8 mouse cellular contexts compared by ENCODE assay signal in the genomic region with DNA sequence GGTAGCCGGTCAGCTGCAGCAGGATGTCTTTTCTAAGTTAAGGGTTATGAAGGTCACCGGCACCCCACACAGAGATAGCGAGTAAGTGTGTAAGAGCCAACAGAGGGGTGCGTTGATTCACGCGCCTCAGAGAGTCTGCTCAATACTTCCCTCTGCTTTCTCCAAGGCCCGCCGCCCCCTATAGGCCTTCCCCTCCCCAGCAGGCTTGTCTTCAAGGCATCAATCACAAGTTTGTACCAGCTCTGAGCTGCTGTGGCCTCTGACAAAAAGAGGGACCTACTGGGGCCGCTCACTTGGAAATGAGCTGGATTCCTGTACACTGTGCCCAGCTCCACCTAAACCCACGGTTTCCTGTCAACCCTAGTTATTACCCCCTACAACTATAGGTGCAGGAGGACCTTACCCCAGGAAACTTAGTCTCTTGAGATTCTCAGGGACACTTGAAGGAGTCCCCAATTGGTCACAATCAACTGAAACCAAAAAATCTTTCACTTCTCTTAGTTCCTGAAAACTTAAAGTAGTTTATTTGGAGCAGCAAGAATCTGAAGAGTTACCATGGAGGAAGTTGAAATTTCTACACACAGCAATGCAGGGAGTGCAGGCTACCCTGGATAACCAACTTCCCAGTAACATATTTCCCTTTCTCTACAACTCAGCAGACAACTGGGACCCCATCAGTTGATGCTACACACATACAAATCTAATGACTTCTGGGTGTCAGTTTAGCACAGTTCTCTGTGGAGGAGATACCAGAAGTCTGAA. TPM values are rescaled to one million over a fixed set of nuclear protein-coding genes. Genes with fewer than 3 reads are reported as not detected.
DNase-seq lines count a peak whose midpoint lies in the region; ATAC-seq and TF ChIP-seq lines count a peak whose summit lies in the region.

No protein-coding gene starts in this region.

- DNase-seq in cerebellum, postnatal 25 days = peak; percentile 20 to 37
- no peak for DNase-seq in cerebellum, adult 8-10 months
- DNase-seq in kidney, adult 11 months = peak; percentile 5
- no peak for DNase-seq in liver, embryonic 11.5 days (ENCODE audit: low spot score)
- DNase-seq in midbrain, postnatal 0 days (ENCODE audit: low spot score) = peak; percentile 64

- ATAC-seq in granulocyte monocyte progenitor cell, adult 5-6 weeks (replicated peaks; ENCODE audit: poor library complexity, severe bottlenecking) = peak; percentile 63
- ATAC-seq in liver, embryonic 11.5 days (replicated peaks; ENCODE audit: low FRiP score) = peak; percentile 68; the same call in 1 of the 2 replicates
- peak; percentile 85 for ATAC-seq in midbrain, postnatal 0 days (ENCODE audit: low FRiP score)
- ATAC-seq in stomach, embryonic 15.5 days (ENCODE audit: insufficient read depth, low FRiP score, low read depth) = peak; percentile 70

- peak overlapping the region; percentile 83 for H3K27ac ChIP-seq in bone marrow, adult 2 months (ENCODE audit: control insufficient read depth, insufficient read depth, low read depth, low read length, poor library complexity)
- H3K27ac ChIP-seq in liver, embryonic 11.5 days (ENCODE audit: low read depth, low read length) = no peak overlapping the region; the same call in 1 of the 2 replicates
- no peak overlapping the region for H3K27ac ChIP-seq in midbrain, postnatal 0 days (ENCODE audit: low read depth, low read length)
- H3K27ac ChIP-seq in stomach, embryonic 15.5 days = no peak overlapping the region

- peak overlapping the region; percentile 76 for H3K4me2 ChIP-seq in liver, embryonic 11.5 days
- peak overlapping the region; percentile 92 for H3K4me2 ChIP-seq in midbrain, postnatal 0 days (ENCODE audit: low read depth, low read length, poor library complexity, severe bottlenecking)
- H3K4me2 ChIP-seq in stomach, embryonic 15.5 days = peak overlapping the region; percentile 95

- no peak; the same call in 1 of the 2 replicates for TF ChIP-seq POLR2A in bone marrow, adult 2 months (IDR thresholded peaks at IDR 0.05; ENCODE audit: borderline replicate concordance, control insufficient read depth, low read depth, low read length)

- peak overlapping the region; percentile 52 for H3K9ac ChIP-seq in liver, embryonic 11.5 days (ENCODE audit: low read depth, low read length)
- H3K9ac ChIP-seq in midbrain, postnatal 0 days (replicated peaks; ENCODE audit: low read length, poor library complexity, severe bottlenecking) = peak overlapping the region; percentile 61
- H3K9ac ChIP-seq in stomach, embryonic 15.5 days = peak overlapping the region; percentile 25; the same call in 1 of the 2 replicates

- no peaks in the 10 kb centered on the region for H3K36me3 ChIP-seq in liver, embryonic 11.5 days (ENCODE audit: control insufficient read depth, insufficient read depth, low read length)
- H3K36me3 ChIP-seq in midbrain, postnatal 0 days (ENCODE audit: insufficient read depth, low read length) = no peaks in the 10 kb centered on the region
- no peaks in the 10 kb centered on the region for H3K36me3 ChIP-seq in stomach, embryonic 15.5 days

- WGBS in bone marrow, adult 2 months = 3% methylated on average over 10 of the region's 10 CpGs
- 6% methylated on average over 10 of the region's 10 CpGs for whole genome bisulfite sequencing in liver, embryonic 11.5 days
- 4% methylated on average over 10 of the region's 10 CpGs for WGBS in midbrain, postnatal 0 days
- WGBS in stomach, embryonic 15.5 days = 6% methylated on average over 10 of the region's 10 CpGs

- no peaks in the 10 kb centered on the region for H3K9me3 ChIP-seq in liver, embryonic 11.5 days (ENCODE audit: control insufficient read depth, low read length)
- no peaks in the 10 kb centered on the region for H3K9me3 ChIP-seq in midbrain, postnatal 0 days (ENCODE audit: low read length)
- no peaks in the 10 kb centered on the region for H3K9me3 ChIP-seq in stomach, embryonic 15.5 days

- TF ChIP-seq CTCF in bone marrow, adult 2 months (IDR thresholded peaks at IDR 0.05; ENCODE audit: control insufficient read depth, insufficient read depth, low read length) = peak; percentile 24; the same call in 1 of the 2 replicates
- peak; percentile 70 for TF ChIP-seq CTCF in midbrain, postnatal 0 days (IDR thresholded peaks at IDR 0.05)

- H3K27me3 ChIP-seq in liver, embryonic 11.5 days (replicated peaks; ENCODE audit: control insufficient read depth, insufficient read depth, low read length) = peaks cover 2% of the 10 kb centered on the region; the same call in 1 of the 2 replicates
- H3K27me3 ChIP-seq in midbrain, postnatal 0 days (ENCODE audit: insufficient read depth, low read length) = no peaks in the 10 kb centered on the region
- no peaks in the 10 kb centered on the region for H3K27me3 ChIP-seq in stomach, embryonic 15.5 days (replicated peaks)

- H3K4me1 ChIP-seq in bone marrow, adult 2 months (ENCODE audit: control insufficient read depth, insufficient read depth, low read length) = no peaks in the 10 kb centered on the region; the same call in 1 of the 2 replicates
- H3K4me1 ChIP-seq in liver, embryonic 11.5 days (replicated peaks; ENCODE audit: control insufficient read depth, insufficient read depth, low read length) = 0 out of 2 replicates have a peak, but pooled peaks cover 8% of the 10 kb centered on the region
- no peaks in the 10 kb centered on the region; the same call in 1 of the 2 replicates for H3K4me1 ChIP-seq in midbrain, postnatal 0 days (ENCODE audit: insufficient read depth, low read length)
- no peaks in the 10 kb centered on the region for H3K4me1 ChIP-seq in stomach, embryonic 15.5 days

- peak overlapping the region; percentile 13 for H3K4me3 ChIP-seq in bone marrow, adult 2 months (replicated peaks; ENCODE audit: control insufficient read depth, low read depth, low read length)
- H3K4me3 ChIP-seq in liver, embryonic 11.5 days (ENCODE audit: low read depth, low read length) = peak overlapping the region; percentile 43
- H3K4me3 ChIP-seq in midbrain, postnatal 0 days (ENCODE audit: low read depth, low read length) = peak overlapping the region; percentile 54
- H3K4me3 ChIP-seq in stomach, embryonic 15.5 days (replicated peaks) = peak overlapping the region; percentile 50

RNA-seq across cellular contexts. Expression of gene Ahrr, which starts 31.7 kb away (rescaled TPM):
- polyA plus RNA-seq in bone marrow, adult 2 months (2011; ENCODE audit: insufficient read depth, insufficient read length, low replicate concordance, missing spikeins) = not detected in 2 replicates
- not detected in 2 replicates for total RNA-seq in granulocyte monocyte progenitor cell, adult 5-6 weeks (2014; fragmentation: Nextera tagmentation)
- 0.21 and 0.47 TPM in 2 replicates for total RNA-seq in granulocyte monocyte progenitor cell, adult 5-6 weeks (2017)
- polyA plus RNA-seq in liver, embryonic 11.5 days (2014; fragmentation: Nextera tagmentation; extraction: Ambion mirVana) = 0.18 and 0.49 TPM in 2 replicates
- total RNA-seq in midbrain, postnatal 0 days (2014; rRNA removed) = 0.88 and 0.99 TPM in 2 replicates
- polyA plus RNA-seq in midbrain, postnatal 0 days (2015; fragmentation: Nextera tagmentation; extraction: Ambion mirVana) = 0.45 and 0.68 TPM in 2 replicates
- 0.50 and 0.52 TPM in 2 replicates for polyA plus RNA-seq in stomach, embryonic 15.5 days (2015; fragmentation: Nextera tagmentation; extraction: Ambion mirVana)

RNA-seq across cellular contexts. Expression of gene Exoc3, which starts 51.9 kb away (rescaled TPM):
- 40.2 and 44.8 TPM in 2 replicates for polyA plus RNA-seq in bone marrow, adult 2 months (2011; ENCODE audit: insufficient read depth, insufficient read length, low replicate concordance, missing spikeins)
- 13.2 and 26.9 TPM in 2 replicates for total RNA-seq in granulocyte monocyte progenitor cell, adult 5-6 weeks (2014; fragmentation: Nextera tagmentation)
- total RNA-seq in granulocyte monocyte progenitor cell, adult 5-6 weeks (2017) = 28.4 and 35.5 TPM in 2 replicates
- 50.2 and 55.9 TPM in 2 replicates for polyA plus RNA-seq in liver, embryonic 11.5 days (2014; fragmentation: Nextera tagmentation; extraction: Ambion mirVana)
- total RNA-seq in midbrain, postnatal 0 days (2014; rRNA removed) = 62.5 and 112 TPM in 2 replicates
- 106 and 113 TPM in 2 replicates for polyA plus RNA-seq in midbrain, postnatal 0 days (2015; fragmentation: Nextera tagmentation; extraction: Ambion mirVana)
- polyA plus RNA-seq in stomach, embryonic 15.5 days (2015; fragmentation: Nextera tagmentation; extraction: Ambion mirVana) = 59.6 and 67.2 TPM in 2 replicates

RNA-seq across cellular contexts. Expression of gene Pdcd6, which starts 57.0 kb away (rescaled TPM):
- polyA plus RNA-seq in bone marrow, adult 2 months (2011; ENCODE audit: insufficient read depth, insufficient read length, low replicate concordance, missing spikeins) = 36.0 and 45.3 TPM in 2 replicates
- total RNA-seq in granulocyte monocyte progenitor cell, adult 5-6 weeks (2014; fragmentation: Nextera tagmentation) = 124 and 136 TPM in 2 replicates
- total RNA-seq in granulocyte monocyte progenitor cell, adult 5-6 weeks (2017) = 144 and 175 TPM in 2 replicates
- polyA plus RNA-seq in liver, embryonic 11.5 days (2014; fragmentation: Nextera tagmentation; extraction: Ambion mirVana) = 139 and 142 TPM in 2 replicates
- 83.9 and 107 TPM in 2 replicates for total RNA-seq in midbrain, postnatal 0 days (2014; rRNA removed)
- polyA plus RNA-seq in midbrain, postnatal 0 days (2015; fragmentation: Nextera tagmentation; extraction: Ambion mirVana) = 117 and 125 TPM in 2 replicates
- polyA plus RNA-seq in stomach, embryonic 15.5 days (2015; fragmentation: Nextera tagmentation; extraction: Ambion mirVana) = 150 and 153 TPM in 2 replicates

Comparison
In these comparisons a context has a peak if more than half of its experiments do, and no peak if none do; other contexts are left out.
1. DNase-seq: peak in cerebellum, postnatal 25 days (2 of 2), kidney, adult 11 months (single experiment) and midbrain, postnatal 0 days (single experiment); none in cerebellum, adult 8-10 months (single experiment) and liver, embryonic 11.5 days (single experiment).
2. Peak in every context shown above with its lines, with median percentiles within 50 percentile points of each other: H3K4me3 ChIP-seq, ATAC-seq, H3K4me2 ChIP-seq and H3K9ac ChIP-seq.